Mouse (Mus musculus) c-Kit-positive CD71-positive TER-119-negative erythroid progenitor cells, embryonic 14.5 days (primary cell): ENCODE measurements around the gene Pus1.
"Not testable (repeated sequence)": the region's sequence is repeated elsewhere in the genome, so short reads cannot be mapped to it uniquely, and the experiment has no call there.

Source experiments
- DNase-seq: peaks from one replicate; pipeline ENCODE4 v3.0.0-alpha.2; 2013; ENCODE audit warnings: low read depth

The Pus1 gene

GRCm38 (mm10) chr5:110781529-110782238 lies 1.2 kb upstream of the Pus1 start:
- DNase-seq = peak; percentile 62

GRCm38 (mm10) chr5:110780761-110781528 lies 486 bp upstream of the Pus1 start:
- DNase-seq = no peak

- no peak for DNase-seq
These were observed 1.0 kb downstream of the Pus1 start for GRCm38 (mm10) chr5:110779276-110779997.

GRCm38 (mm10) chr5:110778263-110778662 lies 2.2 kb downstream of the Pus1 start:
- no peak for DNase-seq

GRCm38 (mm10) chr5:110776141-110776540 lies 4.3 kb downstream of the Pus1 start:
- DNase-seq = no peak

- no peak for DNase-seq
These were observed 5.9 kb downstream of the Pus1 start for GRCm38 (mm10) chr5:110774511-110774910.

GRCm38 (mm10) chr5:110772945-110773344 lies 7.5 kb downstream of the Pus1 start:
- DNase-seq = not testable (repeated sequence)

GRCm38 (mm10) chr5:110770448-110771158 lies 9.9 kb downstream of the Pus1 start, which contains the start of gene Ep400:
TSS of gene Ep400 (minus strand) at chr5:110770717.
- DNase-seq = peak; percentile 100

- no peak for DNase-seq
These were observed 10.4 kb downstream of the Pus1 start for GRCm38 (mm10) chr5:110770031-110770445.

GRCm38 (mm10) chr5:110769272-110769671 lies 11.2 kb downstream of the Pus1 start:
- peak; percentile 43 for DNase-seq

- no peak for DNase-seq
These were observed 16.6 kb downstream of the Pus1 start for GRCm38 (mm10) chr5:110763890-110764289.

GRCm38 (mm10) chr5:110745021-110745420 lies 35.4 kb downstream of the Pus1 start:
- no peak for DNase-seq

- DNase-seq = no peak
These were observed 40.8 kb downstream of the Pus1 start for GRCm38 (mm10) chr5:110739496-110740275.

GRCm38 (mm10) chr5:110735606-110736005 lies 44.9 kb downstream of the Pus1 start:
- no peak for DNase-seq

GRCm38 (mm10) chr5:110733231-110733823 lies 47.1 kb downstream of the Pus1 start:
- no peak for DNase-seq

GRCm38 (mm10) chr5:110731227-110731626 lies 49.2 kb downstream of the Pus1 start:
- no peak for DNase-seq

- no peak for DNase-seq
These were observed 52.6 kb downstream of the Pus1 start for GRCm38 (mm10) chr5:110727850-110728249.
